Mouse (Mus musculus): ENCODE data around the gene Nod2. TPM values are rescaled to one million over a fixed set of nuclear protein-coding genes. Genes with fewer than 3 reads are reported as not detected.
"Not testable (repeated sequence)": the region's sequence is repeated elsewhere in the genome, so short reads cannot be mapped to it uniquely, and the experiment has no call there.

Nod2 gene
- total RNA-seq, 2 experiments from 2014 or later: 1.0 to 1.4 TPM

DNA sequence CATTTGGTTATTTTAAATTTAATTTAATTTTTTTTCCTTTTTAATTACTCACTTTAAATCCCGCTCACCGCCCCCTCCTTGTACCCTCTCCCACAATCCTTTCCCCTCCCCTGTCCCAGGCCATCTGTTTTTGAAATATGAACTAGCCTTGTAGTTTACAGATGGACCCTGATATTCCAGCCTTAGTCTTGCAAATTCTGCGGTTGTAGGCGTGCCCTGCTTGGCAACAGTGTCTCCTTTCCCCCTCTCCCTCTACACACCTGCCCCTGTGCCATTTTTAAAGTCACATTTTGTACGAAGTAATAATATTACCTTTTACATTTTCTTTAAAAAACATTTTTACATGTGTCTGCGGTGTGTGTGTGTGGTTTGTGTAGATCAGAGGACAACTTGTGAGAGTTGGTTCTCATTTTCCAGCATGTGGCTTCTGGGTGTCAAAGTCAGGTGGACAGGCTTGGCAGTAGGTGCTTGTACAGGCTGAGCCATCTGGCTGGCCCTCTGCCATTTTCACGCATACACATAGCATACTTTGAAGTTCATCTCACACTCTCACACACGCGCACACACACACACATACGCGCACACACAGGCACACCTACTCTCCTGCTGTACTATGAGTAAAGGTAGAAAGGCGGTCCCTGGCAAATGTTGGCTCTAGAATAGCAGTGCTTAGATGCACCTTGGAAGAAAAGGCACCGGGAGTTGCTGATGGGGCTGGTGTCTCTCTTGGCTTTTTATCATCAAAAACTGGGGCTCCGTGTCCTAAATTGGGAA, 18.9 kb upstream of the Nod2 start:
- intact Hi-C loops (cut with DNase I): loop anchor here (5.0 kb wide), 1 partner anchor 431 kb away; the partner anchor contains the start of gene Tent4b
- no peak for DNase-seq

DNA sequence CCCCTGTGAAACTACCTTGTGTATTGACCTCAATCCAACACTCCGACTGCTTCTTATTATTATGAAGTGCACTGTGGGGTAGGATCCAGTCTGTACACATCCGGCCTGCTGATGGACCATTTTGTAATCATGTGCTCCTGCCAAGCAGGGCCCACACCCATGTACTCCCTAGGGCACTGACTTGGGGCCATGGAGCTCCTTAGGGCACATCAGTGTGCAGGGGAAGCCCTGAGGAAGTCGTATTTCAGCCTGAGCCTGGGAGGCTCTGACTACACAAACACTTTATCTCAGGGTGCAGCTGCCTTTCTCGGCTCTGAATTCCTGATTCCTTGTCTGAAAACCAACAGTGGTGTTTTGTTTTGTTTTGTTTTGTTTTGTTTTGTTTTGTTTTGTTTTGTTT, 16.9 kb upstream of the Nod2 start:
- intact Hi-C loops (cut with DNase I): loop anchor here (2.0 to 5.0 kb wide), 2 partner anchors 73 to 127 kb away; no protein-coding TSS in a partner anchor
- DNase-seq: no peak

DNA sequence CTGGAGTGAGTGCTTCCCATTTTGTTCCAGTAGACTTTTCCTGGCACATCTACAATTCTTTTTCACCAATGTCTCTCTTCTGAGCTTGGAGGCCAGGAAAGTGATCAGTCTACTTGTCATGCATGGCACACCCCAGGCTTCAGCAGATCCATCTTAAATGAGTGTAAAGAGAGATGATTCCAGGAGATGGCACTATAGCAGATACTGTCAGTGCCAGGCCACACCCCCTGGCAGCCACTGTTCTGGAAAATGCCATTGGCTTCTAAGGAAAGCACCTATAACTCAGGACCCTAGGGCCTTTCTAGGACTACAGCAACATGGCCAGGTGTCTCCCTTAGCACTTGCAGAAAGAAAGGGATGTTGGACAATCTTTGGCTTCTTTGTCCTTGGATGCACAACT, 16.0 kb upstream of the Nod2 start:
- DNase-seq: peak in 1 of 2 experiments; percentile 34

DNA sequence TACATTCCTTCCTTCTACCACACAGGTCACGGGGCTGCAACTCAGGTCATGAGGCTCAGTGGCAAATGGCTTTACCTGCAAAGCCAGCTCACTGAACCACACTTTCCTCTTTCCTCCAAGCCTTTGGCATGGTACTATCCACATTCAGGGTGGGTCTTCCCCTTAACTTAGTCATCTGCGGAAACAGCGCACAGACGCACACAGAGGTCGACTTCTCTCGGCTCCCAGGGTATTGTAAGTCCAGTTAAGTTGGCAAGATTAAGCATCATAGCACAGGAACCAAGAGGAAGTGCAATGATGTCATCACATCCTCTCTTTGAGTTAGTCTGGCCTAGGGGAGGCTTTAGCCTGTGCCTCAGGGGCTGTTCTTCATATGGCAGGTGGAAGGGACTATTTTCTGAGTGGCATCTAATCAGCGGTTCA, 13.8 kb upstream of the Nod2 start:
- intact Hi-C loops (cut with DNase I): loop anchor here (5.0 kb wide), 1 partner anchor 124 kb away; no protein-coding TSS in a partner anchor
- peak; percentile 40 to 42 for DNase-seq

More for the DNA sequence above, 16.0 kb upstream of the Nod2 start:
- intact Hi-C loops (cut with DNase I): loop anchor here (2.0 to 5.0 kb wide), 2 partner anchors 72 to 126 kb away; no protein-coding TSS in a partner anchor

DNA sequence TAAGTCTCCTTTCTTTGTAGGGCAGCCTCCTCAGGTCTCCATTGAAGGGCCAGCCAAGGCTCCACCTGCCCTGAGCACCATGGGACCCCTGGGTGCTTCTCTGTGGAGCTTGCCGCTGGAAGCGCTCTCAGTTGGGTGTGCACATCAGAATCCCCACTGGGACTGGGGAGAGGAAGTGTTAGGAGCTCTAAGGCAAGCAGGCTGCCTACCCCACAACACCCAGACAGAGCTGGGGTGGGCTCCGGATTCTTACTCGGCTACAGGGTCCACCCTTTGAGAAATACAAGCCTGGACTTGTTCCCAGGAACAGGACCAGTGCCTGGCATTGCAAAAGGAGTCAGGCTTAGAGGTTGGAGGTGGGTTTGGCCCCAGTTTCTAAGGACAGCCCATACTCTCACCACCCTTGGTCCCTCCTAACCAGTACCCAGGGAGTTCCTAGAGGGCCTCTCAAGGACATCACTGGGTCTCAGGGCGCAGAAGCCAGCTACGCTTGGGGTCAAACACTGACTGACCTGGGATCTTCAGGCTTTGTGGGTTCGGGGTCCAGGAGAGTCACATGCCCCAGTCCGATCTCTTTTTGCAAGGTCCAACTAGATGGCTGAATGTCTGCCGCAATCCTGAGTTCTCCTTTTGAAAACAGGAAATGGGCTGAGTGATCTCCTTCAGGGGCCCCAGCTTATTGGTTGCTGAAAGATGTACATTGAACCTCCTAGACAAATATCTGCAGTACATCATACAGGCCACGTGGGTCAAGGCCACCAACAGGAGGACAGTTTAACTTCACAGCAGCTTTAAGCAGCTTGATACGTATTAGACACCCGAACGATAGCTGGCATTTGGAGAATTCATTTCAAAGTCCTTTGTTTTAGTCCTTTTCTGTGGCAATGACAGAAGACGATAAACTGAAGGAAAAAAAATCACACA, 11.4 kb upstream of the Nod2 start, which contains the start of gene Snx20:
Gene Snx20 (minus strand): TSS at position 655 of the 924 bp plus-strand sequence.
- intact Hi-C loops (cut with DNase I): no loop called here

DNA sequence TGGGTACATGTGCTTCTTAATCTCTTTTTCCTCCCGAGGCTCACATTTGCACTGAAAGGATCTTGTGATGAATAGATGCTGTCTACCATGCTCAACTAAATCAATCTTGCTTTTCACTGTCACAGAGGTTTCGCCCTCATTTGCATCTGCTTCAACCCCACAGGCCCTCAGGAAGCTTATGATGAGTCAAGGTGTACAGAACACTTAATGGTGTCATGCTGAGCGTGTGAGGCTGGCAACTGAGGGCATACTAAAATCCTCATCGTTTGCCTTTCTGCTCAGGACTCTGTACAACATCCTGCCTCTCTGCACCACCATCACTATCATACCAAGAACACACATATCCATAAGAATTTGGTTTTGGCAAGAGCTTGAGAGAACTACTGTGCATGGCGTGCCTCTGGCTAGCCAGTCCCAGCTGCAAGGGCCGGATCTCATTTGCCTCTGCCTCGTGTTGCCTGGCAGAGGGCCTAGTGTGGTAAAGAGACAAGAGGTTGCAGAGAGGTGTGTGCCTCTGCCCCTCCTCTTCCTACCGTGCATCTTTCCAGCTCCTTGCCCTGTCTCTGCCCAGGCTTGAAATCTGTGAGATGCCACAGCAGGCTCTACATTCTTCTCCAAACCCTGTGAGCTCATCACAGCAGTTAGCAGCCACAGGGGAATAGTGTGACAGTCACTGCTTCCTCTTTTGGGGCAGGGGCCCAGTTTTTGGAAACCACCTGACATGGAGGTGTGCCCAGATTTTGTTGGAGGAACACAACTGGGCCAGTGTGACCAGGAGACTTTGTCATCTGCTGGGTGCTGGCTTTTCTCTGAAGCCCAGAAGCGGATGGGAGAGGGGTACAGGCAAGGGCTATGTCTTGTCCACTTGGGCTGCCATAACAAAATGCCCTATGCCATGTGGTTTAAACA, 9.8 kb upstream of the Nod2 start:
- intact Hi-C loops (cut with DNase I): no loop called here
- DNase-seq: no peak

More for the DNA sequence above, 11.4 kb upstream of the Nod2 start, which contains the start of gene Snx20:
- DNase-seq: peak; percentile 28 to 40

DNA sequence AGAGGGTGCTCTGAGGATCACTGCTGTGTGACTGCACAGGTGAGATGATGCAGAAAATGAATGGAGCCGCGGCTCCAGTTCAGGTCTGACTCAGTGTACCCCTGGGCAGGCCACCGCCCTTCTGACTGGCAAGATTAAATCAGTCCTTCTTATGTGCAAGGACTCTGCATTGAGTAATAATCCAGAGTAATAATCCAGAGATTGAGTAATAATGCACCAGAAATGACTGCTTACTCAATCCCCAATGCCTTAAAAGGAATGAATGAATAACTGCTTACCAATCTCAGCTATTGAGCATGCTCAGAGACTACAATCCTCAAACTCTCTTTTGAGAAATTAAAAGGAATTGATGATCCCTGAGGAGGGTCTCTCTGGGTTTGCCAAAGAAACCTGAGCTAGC, 8.2 kb upstream of the Nod2 start:
- DNase-seq: no peak
- intact Hi-C loops (cut with DNase I): no loop called here

DNA sequence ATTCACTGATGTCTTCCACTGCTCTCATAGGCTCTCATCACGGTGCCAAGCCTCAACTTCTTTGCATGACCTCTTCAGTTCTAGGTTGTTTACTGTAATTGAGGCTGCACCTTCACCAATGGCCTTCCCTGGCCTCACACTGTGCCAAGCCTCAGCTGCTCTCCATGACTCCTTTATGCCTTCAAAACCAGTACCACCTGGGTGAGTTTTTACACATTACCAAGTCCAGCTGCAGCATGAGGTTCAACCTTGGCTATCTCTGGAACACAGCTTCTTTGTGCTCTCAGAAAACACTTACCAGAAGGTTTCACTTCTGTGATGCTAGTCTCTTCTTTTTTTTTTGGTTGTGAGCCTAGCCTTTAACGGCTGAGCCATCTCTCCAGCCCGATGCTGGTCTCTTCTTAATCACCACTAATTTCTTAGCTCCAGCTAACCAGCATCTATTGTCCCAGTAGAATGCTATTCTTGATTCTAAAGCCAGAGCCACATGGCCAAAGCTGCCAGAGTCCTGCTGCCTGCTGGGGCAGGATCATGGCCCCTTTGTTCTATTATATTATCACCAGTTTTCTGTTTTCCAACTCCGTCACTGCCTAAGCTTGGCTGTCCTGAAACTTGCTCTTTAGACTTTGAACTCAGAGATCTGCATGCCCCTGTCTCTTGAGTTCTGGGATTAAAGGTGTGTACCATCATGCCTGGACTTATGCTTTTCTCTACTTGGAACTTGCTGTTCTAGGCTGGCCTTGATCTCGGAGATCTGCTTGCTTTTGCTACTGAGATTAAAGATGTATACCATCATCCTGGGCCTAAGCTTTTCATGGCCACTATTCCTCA, 4.2 kb upstream of the Nod2 start:
- DNase-seq: no peak
- intact Hi-C loops (cut with DNase I): no loop called here

DNA sequence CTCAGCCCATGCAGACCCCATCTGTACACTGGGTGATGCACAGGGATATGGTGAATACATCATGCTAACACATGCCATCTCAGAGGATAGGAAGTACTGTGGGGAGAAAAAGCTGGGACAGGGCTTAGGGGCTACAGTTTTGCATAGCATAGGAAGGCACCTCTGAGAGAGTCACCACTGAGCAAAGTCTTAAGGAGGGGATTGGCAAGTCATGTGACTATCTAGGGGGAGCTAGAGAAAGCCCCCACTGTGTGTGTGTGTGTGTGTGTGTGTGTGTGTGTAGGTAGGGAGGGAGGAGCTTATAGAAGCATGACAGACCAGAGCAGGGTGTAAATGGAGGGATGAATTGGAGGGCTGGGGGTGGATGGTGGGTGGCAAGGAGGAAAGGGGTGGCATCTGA, 1.2 kb downstream of the Nod2 start:
- DNase-seq: no peak
- intact Hi-C loops (cut with DNase I): loop anchor here (5.0 kb wide), 1 partner anchor 49 kb away; the partner anchor contains the start of gene Cyld

DNA sequence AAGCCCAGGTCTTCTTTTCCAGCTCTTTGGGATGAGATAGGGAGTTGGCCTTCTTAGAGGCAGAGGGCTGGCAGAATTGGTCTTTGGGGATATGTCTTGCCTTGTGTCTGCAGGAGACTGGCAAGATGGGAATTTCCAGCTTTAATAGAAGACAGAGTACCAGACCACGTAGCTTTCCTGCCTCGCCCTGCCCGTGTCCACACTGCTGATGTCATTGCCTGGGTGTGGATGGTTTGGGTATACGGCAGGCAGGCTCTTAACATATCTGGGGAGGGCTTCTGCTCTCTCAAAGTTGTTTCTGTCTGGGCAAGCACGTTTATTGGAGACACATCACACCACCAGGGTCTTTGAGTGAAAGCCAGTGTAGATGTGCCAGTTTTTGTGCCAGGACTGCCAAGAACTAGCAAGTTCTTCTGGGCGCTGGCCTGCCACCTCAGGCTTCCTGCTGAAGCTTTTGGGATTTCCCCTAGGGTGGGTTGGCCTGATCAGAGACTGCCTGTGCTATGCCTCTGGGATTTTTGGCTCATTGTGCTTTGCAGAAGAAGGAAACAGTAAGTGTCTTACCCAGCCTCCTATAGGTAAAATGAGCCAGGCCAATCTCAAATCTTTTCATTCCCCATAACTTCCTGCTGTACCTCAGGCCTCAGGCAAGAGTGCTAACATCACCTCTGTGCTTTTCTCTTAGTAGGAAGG, 3.0 kb downstream of the Nod2 start:
- DNase-seq: no peak
- intact Hi-C loops (cut with DNase I): no loop called here

DNA sequence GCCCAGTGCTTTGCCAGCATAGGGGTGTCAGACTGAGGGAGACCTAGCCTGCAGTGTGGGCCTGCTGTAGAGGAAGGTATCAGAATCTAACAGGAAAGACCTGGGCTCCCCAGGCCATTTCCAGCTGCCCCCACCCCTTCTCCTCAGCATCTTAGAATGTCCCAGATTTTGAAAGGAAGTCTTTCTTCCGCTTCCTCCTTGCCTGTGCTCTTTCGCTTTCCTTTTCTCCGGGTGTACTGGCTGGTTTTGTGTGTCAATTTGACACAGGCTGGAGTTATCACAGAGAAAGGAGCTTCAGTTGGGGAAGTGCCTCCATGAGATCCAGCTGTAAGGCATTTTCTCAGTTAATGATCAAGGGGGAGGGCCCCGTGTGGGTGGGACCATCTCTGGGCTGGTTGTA, 4.0 kb downstream of the Nod2 start:
- DNase-seq; intact Hi-C loops (cut with DNase I): not testable (repeated sequence)

DNA sequence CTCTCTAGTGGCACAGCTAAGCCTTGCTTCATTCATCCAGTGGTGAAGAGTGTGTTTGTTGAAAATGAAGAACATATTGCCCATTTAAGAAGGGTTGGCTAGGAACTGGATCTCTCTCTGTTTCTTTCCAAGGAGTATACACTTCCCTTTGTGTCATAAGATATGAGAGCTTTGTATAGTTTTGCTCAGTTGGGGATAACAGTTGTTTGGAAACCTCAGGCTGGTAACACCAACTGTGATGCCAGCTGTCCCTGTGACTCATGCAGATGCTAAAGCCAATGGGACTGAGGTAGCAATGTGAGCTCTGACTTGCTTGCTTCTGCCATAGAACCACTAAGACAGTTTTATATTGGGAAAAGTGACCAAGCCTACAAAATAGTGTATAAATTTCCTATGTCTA, 8.2 kb downstream of the Nod2 start:
- DNase-seq: no peak
- intact Hi-C loops (cut with DNase I): no loop called here

DNA sequence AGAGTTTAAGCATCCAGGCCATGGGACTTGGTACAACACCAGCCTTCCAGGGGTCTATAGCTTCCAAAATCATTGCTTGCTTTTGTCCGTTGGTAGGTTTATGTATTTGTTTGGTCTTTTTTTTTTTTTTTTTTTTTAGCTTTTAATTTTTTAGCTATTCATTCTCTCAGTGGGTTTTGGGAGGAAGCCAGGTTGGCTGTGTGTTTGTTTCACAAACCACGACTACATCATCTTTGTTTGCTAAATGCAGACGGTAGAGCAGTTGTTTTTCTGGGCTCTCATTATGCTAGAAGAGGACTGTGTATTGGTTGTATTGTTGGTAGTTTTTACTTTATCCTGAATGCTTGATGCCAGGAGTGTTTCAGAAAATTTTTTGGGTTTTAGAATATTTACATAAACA, 12.8 kb downstream of the Nod2 start:
- no peak for DNase-seq
- intact Hi-C loops (cut with DNase I): no loop called here

DNA sequence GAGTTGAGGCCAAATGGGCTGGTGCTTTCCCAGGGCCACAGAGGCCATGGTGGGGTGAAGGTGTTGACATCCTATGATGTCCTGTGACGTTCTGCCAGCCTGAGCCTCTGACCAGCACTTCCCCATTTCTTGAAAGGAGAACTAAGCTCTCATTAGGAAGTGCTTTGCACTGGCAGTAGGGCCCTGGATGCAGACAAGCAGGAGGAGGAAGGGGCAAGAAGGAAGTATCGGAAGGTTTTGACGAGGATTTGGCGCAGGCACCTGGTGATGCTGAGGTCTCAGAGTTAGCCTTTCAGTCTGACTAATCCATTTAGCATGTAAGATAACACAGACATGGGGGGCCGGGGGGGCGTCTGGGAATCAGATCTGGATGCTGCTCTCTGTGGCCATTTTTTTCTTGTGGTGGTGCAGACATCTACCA, 15.3 kb downstream of the Nod2 start:
- intact Hi-C loops (cut with DNase I): no loop called here
- no peak for DNase-seq

DNA sequence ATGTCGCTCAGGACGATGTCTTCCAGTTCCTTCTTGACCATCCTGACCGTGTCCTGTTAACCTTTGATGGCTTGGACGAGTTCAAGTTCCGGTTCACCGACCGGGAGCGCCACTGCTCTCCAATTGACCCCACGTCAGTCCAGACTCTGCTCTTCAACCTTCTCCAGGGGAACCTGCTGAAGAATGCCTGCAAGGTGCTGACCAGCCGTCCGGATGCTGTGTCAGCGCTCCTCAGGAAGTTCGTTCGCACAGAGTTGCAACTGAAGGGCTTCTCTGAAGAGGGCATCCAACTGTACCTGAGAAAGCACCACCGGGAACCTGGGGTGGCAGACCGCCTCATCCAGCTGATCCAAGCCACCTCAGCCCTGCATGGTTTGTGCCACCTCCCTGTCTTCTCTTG, 17.0 kb downstream of the Nod2 start:
- intact Hi-C loops (cut with DNase I): no loop called here
- no peak for DNase-seq

DNA sequence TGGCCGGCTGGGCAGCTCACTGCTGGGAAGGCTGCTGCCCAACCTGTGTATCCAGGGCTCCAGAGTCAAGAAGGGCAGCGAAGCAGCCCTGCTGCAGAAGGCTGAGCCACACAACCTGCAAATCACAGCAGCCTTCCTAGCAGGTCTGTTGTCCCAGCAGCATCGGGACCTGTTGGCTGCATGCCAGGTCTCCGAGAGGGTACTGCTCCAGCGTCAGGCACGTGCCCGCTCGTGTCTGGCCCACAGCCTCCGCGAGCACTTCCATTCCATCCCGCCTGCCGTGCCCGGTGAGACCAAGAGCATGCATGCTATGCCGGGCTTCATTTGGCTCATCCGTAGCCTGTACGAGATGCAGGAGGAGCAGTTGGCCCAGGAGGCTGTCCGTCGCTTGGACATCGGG, 17.8 kb downstream of the Nod2 start:
- no peak for DNase-seq
- intact Hi-C loops (cut with DNase I): no loop called here

DNA sequence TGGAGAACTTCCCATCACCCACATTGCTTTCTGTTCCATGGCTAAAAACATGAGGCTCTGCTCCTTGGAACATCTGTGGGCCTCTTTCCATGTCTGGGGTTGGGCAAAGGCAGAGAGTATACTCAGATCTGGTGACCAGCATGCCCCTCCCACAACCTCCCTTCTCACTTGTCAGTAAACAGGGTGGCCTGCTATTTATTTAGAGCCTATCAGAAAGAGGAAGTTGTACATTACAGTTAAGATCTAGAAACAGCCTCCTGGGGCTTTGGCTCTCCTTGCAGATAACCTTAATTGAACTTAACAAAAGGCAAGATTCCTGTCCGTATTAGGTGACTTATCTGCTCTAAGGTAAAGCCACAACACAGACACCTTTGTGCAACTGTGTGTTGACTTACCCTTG, 19.3 kb downstream of the Nod2 start:
- intact Hi-C loops (cut with DNase I): no loop called here
- peak in 1 of 2 experiments; percentile 28 for DNase-seq

DNA sequence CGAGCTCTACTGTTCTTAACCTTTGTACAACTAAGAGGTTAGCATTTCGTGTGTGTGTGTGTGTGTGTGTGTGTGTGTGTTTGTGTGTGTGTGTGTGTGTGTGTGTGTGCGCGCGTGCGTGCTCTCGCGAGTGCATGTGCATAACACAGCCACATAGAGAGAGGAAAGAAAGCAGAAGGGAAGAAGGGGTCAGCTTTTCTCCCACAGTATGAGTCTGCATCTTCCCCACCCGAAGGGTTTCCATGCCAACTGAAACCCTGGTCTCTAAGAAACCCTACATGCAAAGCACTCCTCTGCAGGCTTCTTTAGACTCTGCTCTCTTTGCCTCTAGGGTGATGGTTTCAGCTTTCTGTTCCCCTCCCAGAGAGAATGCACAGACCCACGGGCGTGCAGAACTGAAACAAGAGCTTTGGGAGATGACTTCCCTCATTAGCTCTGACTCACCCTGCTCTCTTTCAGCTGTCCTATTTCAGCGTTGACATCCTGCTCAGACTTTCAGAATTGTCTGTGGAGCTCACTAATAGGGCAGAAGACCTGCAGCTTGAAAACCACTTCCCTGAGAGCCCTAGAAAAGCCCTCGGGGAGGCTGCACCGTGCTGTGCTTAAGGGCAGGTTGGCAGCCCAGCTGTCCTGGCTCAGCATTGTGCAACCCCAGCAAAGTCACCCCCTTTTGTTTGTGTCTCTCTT, 21.4 kb downstream of the Nod2 start:
- peak in 1 of 2 experiments; percentile 30 for DNase-seq
- intact Hi-C loops (cut with DNase I): no loop called here
